Mouse (Mus musculus) neural tube, embryonic 13.5 days (tissue): ENCODE measurements around the gene Xntrpc. TPM values are rescaled to one million over a fixed set of nuclear protein-coding genes. Genes with fewer than 3 reads are reported as not detected.

Source experiments
- ATAC-seq: fragments of 200-750 bp; cut with Nextera tagmentation; 2 replicates; pipeline ENCODE4 v1.8.0; 2017; ENCODE audit warnings: low read depth, mild to moderate bottlenecking, moderate TSS enrichment, moderate library complexity
- H3K27ac ChIP-seq: fragments of 300-500 bp; sonication (generic); replicated peaks from 2 replicates; pipeline ENCODE4 v1.5.1; 2015; ENCODE audit warnings: moderate library complexity, mild to moderate bottlenecking, inconsistent platforms
- H3K27me3 ChIP-seq: fragments of 300-500 bp; sonication (generic); 2 replicates; pipeline ENCODE4 v1.6.1; 2015; ENCODE audit warnings: mild to moderate bottlenecking, inconsistent platforms
- H3K36me3 ChIP-seq: fragments of 300-500 bp; sonication (generic); 2 replicates; pipeline ENCODE4 v1.6.1; 2015; ENCODE audit warnings: mild to moderate bottlenecking, inconsistent platforms
- H3K4me1 ChIP-seq: fragments of 300-500 bp; sonication (generic); replicated peaks from 2 replicates; pipeline ENCODE4 v1.6.1; 2015; ENCODE audit warnings: inconsistent platforms
- H3K4me2 ChIP-seq: fragments of 300-500 bp; sonication (generic); 2 replicates; pipeline ENCODE4 v1.6.1; 2015; ENCODE audit warnings: inconsistent platforms, mild to moderate bottlenecking, moderate library complexity
- H3K4me3 ChIP-seq: fragments of 300-500 bp; sonication (generic); 2 replicates; pipeline ENCODE4 v1.5.1; 2015; ENCODE audit warnings: mild to moderate bottlenecking, inconsistent platforms
- H3K9ac ChIP-seq: fragments of 300-500 bp; sonication (generic); 2 replicates; pipeline ENCODE4 v1.6.1; 2015; ENCODE audit warnings: moderate library complexity, mild to moderate bottlenecking, inconsistent platforms
- H3K9me3 ChIP-seq: fragments of 300-500 bp; sonication (generic); 2 replicates; pipeline ENCODE4 v1.6.1; 2016; ENCODE audit warnings: inconsistent platforms
- whole genome bisulfite sequencing: fragments of 180-500 bp; shearing (Covaris S2); methylation state at CpG from one replicate; pipeline ENCODE4 v1.1.7; 2015; 5-methylcytosine and 5-hydroxymethylcytosine counted together
- polyA plus RNA-seq: library from polyadenylated mRNA; unstranded; fragments of >200 nt; fragmentation: Nextera tagmentation; extraction: Ambion mirVana; gene quantifications from 2 replicates; pipeline ENCODE4 v1.2.1, GENCODE M21; 2015

Xntrpc gene
- polyA plus RNA-seq, 1 experiment from 2014 or later: 1.9 TPM

GRCm38 (mm10) chr7:102084041-102084696 lies 18.7 kb downstream of the Xntrpc start:
- H3K9ac ChIP-seq: no peak overlapping the region
- H3K36me3 ChIP-seq: peaks cover 71% of the 10 kb centered on the region
- no peaks in the 10 kb centered on the region for H3K4me1 ChIP-seq
- 91% methylated on average over 26 of the region's 26 CpGs for WGBS
- H3K4me2 ChIP-seq: no peak overlapping the region
- no peak for ATAC-seq
- H3K9me3 ChIP-seq: no peaks in the 10 kb centered on the region
- H3K27ac ChIP-seq: no peak overlapping the region
- H3K27me3 ChIP-seq: no peaks in the 10 kb centered on the region
- H3K4me3 ChIP-seq: no peak overlapping the region

GRCm38 (mm10) chr7:102087336-102087735 lies 21.8 kb downstream of the Xntrpc start:
- no peaks in the 10 kb centered on the region for H3K27me3 ChIP-seq
- no peak overlapping the region for H3K9ac ChIP-seq
- 90% methylated on average over 4 of the region's 4 CpGs for WGBS
- H3K27ac ChIP-seq: no peak overlapping the region
- H3K4me1 ChIP-seq: no peaks in the 10 kb centered on the region
- H3K9me3 ChIP-seq: 0 out of 2 replicates have a peak, but pooled peaks cover 4% of the 10 kb centered on the region
- H3K36me3 ChIP-seq: peaks cover 53% of the 10 kb centered on the region
- no peak overlapping the region for H3K4me3 ChIP-seq
- no peak for ATAC-seq
- H3K4me2 ChIP-seq: no peak overlapping the region

- 0 out of 2 replicates have a peak, but pooled peaks cover 3% of the 10 kb centered on the region for H3K36me3 ChIP-seq
- no peaks in the 10 kb centered on the region for H3K9me3 ChIP-seq
- H3K4me3 ChIP-seq: peak overlapping the region; percentile 24
- H3K4me1 ChIP-seq: peaks cover 24% of the 10 kb centered on the region
- H3K4me2 ChIP-seq: peak overlapping the region; percentile 54
- H3K27ac ChIP-seq: no peak overlapping the region
- 0 out of 2 replicates have a peak, but pooled peaks cover 8% of the 10 kb centered on the region for H3K27me3 ChIP-seq
- H3K9ac ChIP-seq: peak overlapping the region; percentile 26; the same call in 1 of the 2 replicates
- ATAC-seq: peak; percentile 57
- 2% methylated on average over 30 of the region's 30 CpGs for WGBS
Measured at GRCm38 (mm10) chr7:102099760-102100661, 34.5 kb downstream of the Xntrpc start.

GRCm38 (mm10) chr7:102100868-102101267 lies 35.4 kb downstream of the Xntrpc start:
- H3K4me1 ChIP-seq: peaks cover 24% of the 10 kb centered on the region
- H3K9ac ChIP-seq: no peak overlapping the region
- no peak for ATAC-seq

GRCm38 (mm10) chr7:102101487-102101886 lies 36.0 kb downstream of the Xntrpc start, which contains the start of gene Art1:
Gene Art1, plus strand, starts transcription at chr7:102101743.
- Histone ChIP-seq H3K27me3 (0 out of 2 replicates have a peak, but pooled peaks cover 8% of the 10 kb centered on the region), H3K27ac (no peak within 1 kb of the TSS), H3K36me3 (no peaks in the 10 kb centered on the region), H3K4me1 (peaks cover 25% of the 10 kb centered on the region), H3K9me3 (no peaks in the 10 kb centered on the region), H3K9ac (no peak within 1 kb of the TSS), H3K4me2 (no peak within 1 kb of the TSS), H3K4me3 (no peak within 1 kb of the TSS)
- no peak for ATAC-seq
- 30% methylated on average over 5 of the region's 5 CpGs for whole genome bisulfite sequencing

More at GRCm38 (mm10) chr7:102100868-102101267, 35.4 kb downstream of the Xntrpc start:
- Histone ChIP-seq H3K4me3 (no peak overlapping the region), H3K9me3 (no peaks in the 10 kb centered on the region), H3K4me2 (no peak overlapping the region), H3K27me3 (0 out of 2 replicates have a peak, but pooled peaks cover 8% of the 10 kb centered on the region), H3K36me3 (0 out of 2 replicates have a peak, but pooled peaks cover 2% of the 10 kb centered on the region), H3K27ac (no peak overlapping the region)
- WGBS: 27% methylated on average over 5 of the region's 5 CpGs

GRCm38 (mm10) chr7:102102241-102102640 lies 36.7 kb downstream of the Xntrpc start:
- no peak for ATAC-seq
- no peak overlapping the region for H3K27ac ChIP-seq
- peaks cover 33% of the 10 kb centered on the region for H3K4me1 ChIP-seq
- H3K27me3 ChIP-seq: 0 out of 2 replicates have a peak, but pooled peaks cover 8% of the 10 kb centered on the region
- no peaks in the 10 kb centered on the region for H3K36me3 ChIP-seq
- H3K4me2 ChIP-seq: no peak overlapping the region
- WGBS: 41% methylated on average over 8 of the region's 8 CpGs
- no peaks in the 10 kb centered on the region for H3K9me3 ChIP-seq
- H3K9ac ChIP-seq: no peak overlapping the region
- H3K4me3 ChIP-seq: no peak overlapping the region

GRCm38 (mm10) chr7:102102696-102103095 lies 37.2 kb downstream of the Xntrpc start:
- H3K36me3 ChIP-seq: no peaks in the 10 kb centered on the region
- no peak for ATAC-seq
- H3K9me3 ChIP-seq: no peaks in the 10 kb centered on the region
- H3K4me3 ChIP-seq: no peak overlapping the region
- 51% methylated on average over 6 of the region's 6 CpGs for WGBS
- H3K27me3 ChIP-seq: 0 out of 2 replicates have a peak, but pooled peaks cover 8% of the 10 kb centered on the region
- no peak overlapping the region for H3K27ac ChIP-seq
- no peak overlapping the region for H3K9ac ChIP-seq
- no peak overlapping the region for H3K4me2 ChIP-seq
- H3K4me1 ChIP-seq: peaks cover 33% of the 10 kb centered on the region

GRCm38 (mm10) chr7:102103555-102103954 lies 38.0 kb downstream of the Xntrpc start:
- H3K4me1 ChIP-seq: peaks cover 33% of the 10 kb centered on the region
- H3K4me2 ChIP-seq: no peak overlapping the region
- WGBS: 80% methylated on average over 2 of the region's 2 CpGs
- H3K27ac ChIP-seq: no peak overlapping the region
- ATAC-seq: no peak
- no peaks in the 10 kb centered on the region for H3K9me3 ChIP-seq
- H3K9ac ChIP-seq: no peak overlapping the region
- no peaks in the 10 kb centered on the region for H3K36me3 ChIP-seq
- no peak overlapping the region for H3K4me3 ChIP-seq
- H3K27me3 ChIP-seq: 0 out of 2 replicates have a peak, but pooled peaks cover 8% of the 10 kb centered on the region

- Histone ChIP-seq H3K27ac (no peak overlapping the region), H3K9me3 (no peaks in the 10 kb centered on the region), H3K4me3 (no peak overlapping the region), H3K9ac (no peak overlapping the region), H3K27me3 (0 out of 2 replicates have a peak, but pooled peaks cover 5% of the 10 kb centered on the region), H3K36me3 (no peaks in the 10 kb centered on the region), H3K4me2 (no peak overlapping the region), H3K4me1 (peaks cover 31% of the 10 kb centered on the region)
- 67% methylated on average over 5 of the region's 5 CpGs for WGBS
- no peak for ATAC-seq
Measured at GRCm38 (mm10) chr7:102104126-102104525, 38.6 kb downstream of the Xntrpc start.

- Histone ChIP-seq H3K27me3 (no peaks in the 10 kb centered on the region), H3K27ac (no peak overlapping the region), H3K4me2 (peak overlapping the region; percentile 44), H3K4me3 (peak overlapping the region; percentile 16), H3K9me3 (no peaks in the 10 kb centered on the region), H3K36me3 (no peaks in the 10 kb centered on the region), H3K9ac (peak overlapping the region; percentile 22), H3K4me1 (peaks cover 17% of the 10 kb centered on the region)
- ATAC-seq: no peak; the same call in 1 of the 2 replicates
- 26% methylated on average over 23 of the region's 23 CpGs for WGBS
Measured at GRCm38 (mm10) chr7:102106700-102107141, 41.2 kb downstream of the Xntrpc start.

- ATAC-seq: no peak
- H3K4me1 ChIP-seq: peaks cover 9% of the 10 kb centered on the region
- no peaks in the 10 kb centered on the region for H3K27me3 ChIP-seq
- WGBS: 100% methylated on average over 1 of the region's 1 CpGs
- H3K9ac ChIP-seq: no peak overlapping the region
- H3K27ac ChIP-seq: no peak overlapping the region
- no peaks in the 10 kb centered on the region for H3K36me3 ChIP-seq
- no peak overlapping the region for H3K4me3 ChIP-seq
- no peaks in the 10 kb centered on the region for H3K9me3 ChIP-seq
- no peak overlapping the region for H3K4me2 ChIP-seq
Measured at GRCm38 (mm10) chr7:102108206-102108605, 42.7 kb downstream of the Xntrpc start.

GRCm38 (mm10) chr7:102109171-102109570 lies 43.7 kb downstream of the Xntrpc start, which contains the start of gene Art5:
Gene Art5, minus strand, starts transcription at chr7:102109489.
- H3K36me3 ChIP-seq: no peaks in the 10 kb centered on the region
- H3K4me2 ChIP-seq: no peak within 1 kb of the TSS
- no peak for ATAC-seq
- 73% methylated on average over 7 of the region's 7 CpGs for WGBS
- H3K4me1 ChIP-seq: peaks cover 9% of the 10 kb centered on the region
- no peak within 1 kb of the TSS for H3K9ac ChIP-seq
- H3K4me3 ChIP-seq: no peak within 1 kb of the TSS
- H3K27ac ChIP-seq: no peak within 1 kb of the TSS
- no peaks in the 10 kb centered on the region for H3K9me3 ChIP-seq
- no peaks in the 10 kb centered on the region for H3K27me3 ChIP-seq
